Mouse (Mus musculus) E14TG2a.4 (cell line): ENCODE results near the gene Abtb2.

Source experiments
- H3K27me3 ChIP-seq: 2 replicates; pipeline ENCODE4 v1.6.1; 2014; ENCODE audit warnings: low read length, control low read depth; ENCODE audit not compliant: insufficient read depth
- H3K36me3 ChIP-seq: 2 replicates; pipeline ENCODE4 v1.6.1; 2014; ENCODE audit warnings: low read length, control low read depth; ENCODE audit not compliant: insufficient read depth
- H3K4me1 ChIP-seq: replicated peaks from 2 replicates; pipeline ENCODE4 v1.6.1; 2014; ENCODE audit warnings: low read depth, low read length, control low read depth
- H3K4me3 ChIP-seq: replicated peaks from 2 replicates; pipeline ENCODE4 v1.5.1; 2014; ENCODE audit warnings: mild to moderate bottlenecking, low read length
- H3K9me3 ChIP-seq: 2 replicates; pipeline ENCODE4 v1.6.1; 2014; ENCODE audit warnings: low read length, control low read depth
- CTCF ChIP-seq: conservative IDR thresholded peaks from 2 replicates; pipeline ENCODE4 v1.5.1; 2014; ENCODE audit warnings: low read length
- NANOG ChIP-seq: IDR thresholded peaks from 2 replicates; pipeline ENCODE4 v1.6.1; 2014; ENCODE audit warnings: borderline replicate concordance, low read length, mixed read lengths
- POU5F1 ChIP-seq: IDR thresholded peaks from 2 replicates; pipeline ENCODE4 v1.6.1; 2014; ENCODE audit warnings: low read length, borderline replicate concordance

Abtb2 gene

DNA sequence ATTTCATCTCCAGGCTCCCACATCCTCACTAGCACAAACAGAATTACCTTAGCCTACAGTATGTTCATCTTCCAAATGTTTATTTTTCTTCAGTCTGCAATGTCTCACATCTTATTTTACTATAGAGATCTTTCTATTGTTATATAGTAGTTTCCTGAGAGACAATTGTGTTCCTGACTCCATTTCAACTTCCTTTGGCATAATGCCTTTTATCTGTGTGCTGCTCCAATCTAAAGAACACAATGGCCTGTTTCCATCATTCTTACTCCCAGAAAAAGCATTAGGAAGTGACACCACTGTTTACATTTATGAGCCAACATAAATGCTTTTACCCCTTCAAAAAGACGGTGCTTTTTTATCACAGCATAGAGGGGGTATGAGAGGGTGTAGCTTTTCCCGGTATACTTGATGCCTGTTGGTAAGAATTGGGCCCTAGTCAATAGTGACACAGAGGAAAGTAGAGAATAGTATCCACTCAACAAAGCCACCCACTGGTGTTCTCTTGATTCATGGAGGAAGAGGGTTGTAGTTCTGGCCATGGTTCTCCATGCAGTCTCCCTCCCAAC is 84.3 kb downstream of the Abtb2 start:
- Histone ChIP-seq H3K9me3 (no peaks in the 10 kb centered on the region), H3K4me3 (no peak overlapping the region), H3K27me3 (no peaks in the 10 kb centered on the region), H3K36me3 (no peaks in the 10 kb centered on the region), H3K4me1 (no peaks in the 10 kb centered on the region)
- no peak for TF ChIP-seq CTCF
- no peak for TF ChIP-seq NANOG
- no peak for TF ChIP-seq POU5F1

DNA sequence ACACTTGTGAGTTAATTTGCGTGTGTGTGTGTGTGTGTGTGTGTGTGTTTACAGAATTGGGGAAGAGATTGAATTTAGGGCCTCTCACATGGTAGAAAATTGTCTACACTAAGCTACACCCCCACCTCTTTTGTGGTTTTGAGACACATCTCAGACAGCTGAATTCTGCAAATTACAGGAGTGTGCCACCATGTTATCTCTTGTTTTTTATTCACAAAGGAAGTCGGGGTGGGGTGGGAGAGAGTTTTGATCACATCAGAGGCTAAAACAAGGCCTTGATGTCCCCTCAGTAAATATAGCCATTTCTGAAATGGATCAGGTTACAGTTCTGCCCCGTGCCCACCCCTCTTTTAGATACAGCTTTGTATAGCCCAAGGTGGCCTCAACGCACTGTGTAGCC is 86.0 kb downstream of the Abtb2 start:
- Histone ChIP-seq H3K9me3 (no peaks in the 10 kb centered on the region), H3K36me3 (no peaks in the 10 kb centered on the region), H3K27me3 (no peaks in the 10 kb centered on the region), H3K4me3 (no peak overlapping the region), H3K4me1 (peaks cover 6% of the 10 kb centered on the region; the same call in 1 of the 2 replicates)
- TF ChIP-seq CTCF (no peak), POU5F1 (no peak), NANOG (no peak)

GRCm38 (mm10) chr2:103655037-103655436 is 88.9 kb downstream of the Abtb2 start:
- Histone ChIP-seq H3K4me3 (no peak overlapping the region), H3K36me3 (no peaks in the 10 kb centered on the region), H3K9me3 (no peaks in the 10 kb centered on the region), H3K27me3 (no peaks in the 10 kb centered on the region), H3K4me1 (peaks cover 6% of the 10 kb centered on the region; the same call in 1 of the 2 replicates)
- TF ChIP-seq POU5F1 (no peak), CTCF (no peak), NANOG (no peak)

GRCm38 (mm10) chr2:103656028-103656427 is 89.9 kb downstream of the Abtb2 start:
- no peak overlapping the region for H3K4me3 ChIP-seq
- peaks cover 6% of the 10 kb centered on the region; the same call in 1 of the 2 replicates for H3K4me1 ChIP-seq
- no peaks in the 10 kb centered on the region for H3K9me3 ChIP-seq
- no peaks in the 10 kb centered on the region for H3K36me3 ChIP-seq
- TF ChIP-seq NANOG (no peak), POU5F1 (no peak), CTCF (no peak)
- H3K27me3 ChIP-seq: no peaks in the 10 kb centered on the region

DNA sequence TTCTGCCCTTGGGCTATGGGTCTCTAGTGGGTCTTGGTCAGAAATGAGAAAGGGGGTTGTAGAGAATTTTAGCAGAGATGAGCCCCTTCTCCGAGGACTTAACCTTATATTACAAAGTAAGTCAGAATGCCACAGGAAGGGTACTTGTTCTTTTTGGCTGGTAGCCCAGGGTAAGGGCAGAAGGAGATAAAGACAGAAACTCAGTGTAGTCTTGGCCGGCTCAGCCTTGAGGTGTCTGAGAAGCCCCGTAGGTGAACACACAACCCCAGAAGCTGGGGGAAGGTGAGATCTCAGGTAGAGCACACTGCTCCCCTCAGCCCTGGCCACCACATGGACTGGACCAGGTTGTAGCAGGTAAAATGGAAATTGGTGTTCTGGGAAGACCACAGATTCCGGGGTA is 93.1 kb downstream of the Abtb2 start:
- Histone ChIP-seq H3K27me3 (no peaks in the 10 kb centered on the region), H3K36me3 (no peaks in the 10 kb centered on the region), H3K9me3 (no peaks in the 10 kb centered on the region), H3K4me1 (peaks cover 6% of the 10 kb centered on the region; the same call in 1 of the 2 replicates), H3K4me3 (no peak overlapping the region)
- TF ChIP-seq CTCF (no peak), NANOG (no peak), POU5F1 (no peak)

DNA sequence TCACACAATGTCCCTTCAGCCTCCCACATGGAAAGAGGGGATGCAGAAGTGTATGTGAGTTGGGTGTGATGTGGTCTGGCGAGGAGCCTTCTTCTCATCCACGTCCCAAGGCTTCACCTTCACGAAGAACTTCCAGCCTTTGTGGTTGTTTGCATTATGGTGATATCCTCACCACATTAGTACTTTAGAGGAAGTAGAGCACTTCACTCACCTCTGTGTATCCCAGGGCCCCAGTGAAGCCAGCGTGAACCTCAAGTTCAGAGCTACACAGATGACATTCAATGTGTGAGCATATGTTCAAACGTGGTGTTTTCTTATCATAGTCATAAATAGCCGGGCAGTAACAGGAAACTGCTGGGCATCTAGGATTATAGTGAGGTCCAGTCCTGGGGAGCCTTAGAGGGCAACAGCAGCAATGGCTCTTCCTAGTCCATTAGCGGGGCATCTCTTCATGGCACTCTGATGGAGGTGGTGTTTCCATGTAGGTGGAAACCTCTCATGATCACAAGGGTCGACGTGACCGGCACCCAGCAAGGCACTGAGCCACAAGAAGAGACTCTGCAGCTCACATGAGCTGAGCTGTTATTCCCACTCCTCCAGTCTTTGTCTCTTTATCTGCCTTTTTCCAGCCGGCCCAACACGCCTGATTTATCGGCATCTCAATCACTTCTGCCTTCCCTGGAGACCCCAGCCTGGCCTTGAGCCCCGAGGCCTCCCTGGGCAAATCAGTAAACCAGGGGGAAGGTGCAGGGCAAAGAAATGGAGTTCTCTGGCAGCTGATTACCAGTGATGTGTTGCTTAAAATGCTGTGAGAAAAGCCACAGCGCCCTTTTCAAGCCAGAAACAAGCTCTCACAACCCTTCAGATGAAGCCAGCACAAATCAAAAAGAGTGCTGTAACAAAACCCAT is 93.8 kb downstream of the Abtb2 start:
- no peaks in the 10 kb centered on the region for H3K36me3 ChIP-seq
- no peaks in the 10 kb centered on the region for H3K27me3 ChIP-seq
- H3K4me1 ChIP-seq: peaks cover 6% of the 10 kb centered on the region; the same call in 1 of the 2 replicates
- no peak overlapping the region for H3K4me3 ChIP-seq
- no peaks in the 10 kb centered on the region for H3K9me3 ChIP-seq
- no peak for TF ChIP-seq POU5F1
- TF ChIP-seq NANOG: no peak
- no peak for TF ChIP-seq CTCF

DNA sequence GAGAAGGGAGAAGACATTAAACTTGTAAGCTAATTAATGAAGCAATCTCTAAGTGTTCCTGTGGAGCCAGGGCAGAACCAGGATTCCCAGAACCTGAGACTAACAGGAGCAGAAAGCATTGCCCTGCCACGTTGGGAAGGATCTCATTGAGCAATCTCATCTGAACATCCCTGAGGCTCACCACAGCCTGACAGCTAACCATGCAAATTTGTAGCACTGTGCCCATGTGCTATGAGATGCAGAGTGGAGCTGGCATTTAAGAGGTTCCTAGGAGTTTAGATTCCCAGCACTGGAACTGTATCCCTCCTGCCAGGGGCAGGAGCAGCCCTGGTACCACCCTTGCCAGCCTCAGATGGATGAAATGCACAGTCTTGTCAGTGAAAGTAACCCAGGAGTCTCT is 95.6 kb downstream of the Abtb2 start:
- no peak overlapping the region for H3K4me3 ChIP-seq
- no peaks in the 10 kb centered on the region for H3K9me3 ChIP-seq
- H3K36me3 ChIP-seq: no peaks in the 10 kb centered on the region
- no peaks in the 10 kb centered on the region for H3K4me1 ChIP-seq
- H3K27me3 ChIP-seq: no peaks in the 10 kb centered on the region
- TF ChIP-seq POU5F1 (no peak), NANOG (no peak), CTCF (no peak)

DNA sequence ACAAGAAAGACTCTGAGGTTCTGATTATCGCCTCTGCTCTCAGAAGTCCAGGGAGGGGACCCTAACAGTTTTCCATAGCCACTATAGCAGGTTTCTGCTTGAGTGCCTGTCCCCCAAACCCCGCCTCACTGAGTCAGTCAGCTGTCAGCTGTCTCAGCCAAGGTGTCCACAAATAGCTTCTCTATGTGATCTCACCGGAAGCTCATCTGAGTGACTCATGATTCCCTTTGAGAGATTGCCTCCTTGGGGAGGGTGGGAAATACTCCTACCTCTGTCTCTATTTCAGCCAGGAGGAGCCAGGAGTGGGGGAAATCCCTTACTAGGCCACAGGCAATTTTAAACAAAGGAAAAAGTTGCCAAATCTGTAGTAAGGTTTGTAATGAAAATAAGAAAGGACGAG is 96.0 kb downstream of the Abtb2 start:
- H3K4me3 ChIP-seq: no peak overlapping the region
- no peaks in the 10 kb centered on the region for H3K4me1 ChIP-seq
- no peaks in the 10 kb centered on the region for H3K9me3 ChIP-seq
- no peaks in the 10 kb centered on the region for H3K36me3 ChIP-seq
- no peaks in the 10 kb centered on the region for H3K27me3 ChIP-seq
- TF ChIP-seq POU5F1 (no peak), CTCF (no peak), NANOG (no peak)

DNA sequence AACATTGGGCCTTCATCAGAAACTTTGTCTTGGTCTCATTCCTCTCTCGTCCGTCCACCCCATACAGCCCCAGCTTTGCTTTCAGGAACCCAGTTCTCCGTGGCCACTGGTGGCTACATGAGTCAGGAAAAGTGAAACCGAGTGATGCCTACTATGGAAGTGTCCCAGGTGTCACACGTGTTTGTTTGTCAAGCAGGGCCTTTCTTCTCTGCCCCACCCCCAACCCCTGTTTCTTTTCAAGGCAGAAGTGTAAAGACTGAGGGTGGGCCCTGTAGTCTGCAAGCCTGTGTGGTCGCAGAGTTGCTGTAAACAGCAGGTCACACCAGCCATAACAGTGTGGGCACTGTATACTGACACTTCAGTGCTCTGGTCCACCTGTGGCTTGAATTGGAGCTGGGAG is 98.2 kb downstream of the Abtb2 start:
- Histone ChIP-seq H3K27me3 (no peaks in the 10 kb centered on the region), H3K36me3 (no peaks in the 10 kb centered on the region), H3K4me3 (no peak overlapping the region), H3K9me3 (no peaks in the 10 kb centered on the region), H3K4me1 (peaks cover 6% of the 10 kb centered on the region)
- TF ChIP-seq CTCF (no peak), NANOG (no peak), POU5F1 (no peak)
